Mouse (Mus musculus) lung, adult 2 months (tissue): ENCODE results near the gene Mmp25. TPM values are rescaled to one million over a fixed set of nuclear protein-coding genes. Genes with fewer than 3 reads are reported as not detected.
"Not testable (repeated sequence)": the region's sequence is repeated elsewhere in the genome, so short reads cannot be mapped to it uniquely, and the experiment has no call there.

Source experiments
- DNase-seq: peaks from one replicate; pipeline ENCODE4 v3.0.0; 2022
- H3K4me1 ChIP-seq: fragments of 200-500 bp; 2 replicates; pipeline ENCODE4 v1.6.1; 2011; ENCODE audit warnings: low read length; ENCODE audit not compliant: control insufficient read depth, insufficient read depth
- H3K4me3 ChIP-seq: fragments of 200-500 bp; replicated peaks from 2 replicates; pipeline ENCODE3; 2011; ENCODE audit warnings: low read depth, mild to moderate bottlenecking, control low read depth, low read length; ENCODE audit errors: extremely low read depth
- CTCF ChIP-seq: fragments of 200-500 bp; IDR thresholded peaks from 2 replicates; pipeline ENCODE4 v1.5.1; 2011; ENCODE audit warnings: mild to moderate bottlenecking, low read length, control low read depth; ENCODE audit not compliant: insufficient read depth
- POLR2A ChIP-seq: fragments of 200-500 bp; IDR thresholded peaks from 2 replicates; pipeline ENCODE4 v1.6.1; 2011; ENCODE audit warnings: low read depth, mild to moderate bottlenecking, control low read depth, low read length, borderline replicate concordance; ENCODE audit errors: extremely low read depth
- WGBS: fragments of 180-500 bp; shearing (Covaris S2); methylation state at CpG from one replicate; pipeline ENCODE4 v1.1.7; 2018; 5-methylcytosine and 5-hydroxymethylcytosine counted together
- polyA plus RNA-seq: library from polyadenylated mRNA; depleted of rRNA; stranded (reverse); fragments of >200 nt; gene quantifications from 2 replicates; pipeline ENCODE4 v1.2.3, GENCODE M21; 2012

Mmp25 gene
- polyA plus RNA-seq, 1 experiment: 1.0 TPM

DNA sequence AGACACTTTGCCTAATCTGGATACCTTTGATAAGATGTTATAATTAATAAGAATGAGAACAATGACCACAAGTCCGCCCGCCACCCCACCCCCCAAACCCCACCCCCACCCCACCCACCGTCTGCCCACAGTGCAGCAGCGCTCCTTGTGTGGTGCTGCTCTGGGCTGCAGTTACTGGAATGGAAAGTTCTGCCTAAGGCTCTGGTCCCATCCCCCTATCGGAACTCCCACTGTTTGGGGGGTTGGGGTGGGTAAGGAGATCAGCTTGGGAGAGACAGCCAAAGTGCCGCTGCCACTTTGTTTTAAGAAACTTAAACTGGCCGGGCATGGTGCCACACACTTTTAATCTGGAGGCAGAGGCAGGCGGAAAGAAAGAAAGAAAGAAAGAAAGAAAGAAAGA, 42.0 kb downstream of the Mmp25 start:
- no peak for DNase-seq
- H3K4me3 ChIP-seq: no peak overlapping the region
- TF ChIP-seq POLR2A (no peak), CTCF (no peak)
- no peaks in the 10 kb centered on the region for H3K4me1 ChIP-seq
- WGBS: 50% methylated on average over 8 of the region's 8 CpGs

DNA sequence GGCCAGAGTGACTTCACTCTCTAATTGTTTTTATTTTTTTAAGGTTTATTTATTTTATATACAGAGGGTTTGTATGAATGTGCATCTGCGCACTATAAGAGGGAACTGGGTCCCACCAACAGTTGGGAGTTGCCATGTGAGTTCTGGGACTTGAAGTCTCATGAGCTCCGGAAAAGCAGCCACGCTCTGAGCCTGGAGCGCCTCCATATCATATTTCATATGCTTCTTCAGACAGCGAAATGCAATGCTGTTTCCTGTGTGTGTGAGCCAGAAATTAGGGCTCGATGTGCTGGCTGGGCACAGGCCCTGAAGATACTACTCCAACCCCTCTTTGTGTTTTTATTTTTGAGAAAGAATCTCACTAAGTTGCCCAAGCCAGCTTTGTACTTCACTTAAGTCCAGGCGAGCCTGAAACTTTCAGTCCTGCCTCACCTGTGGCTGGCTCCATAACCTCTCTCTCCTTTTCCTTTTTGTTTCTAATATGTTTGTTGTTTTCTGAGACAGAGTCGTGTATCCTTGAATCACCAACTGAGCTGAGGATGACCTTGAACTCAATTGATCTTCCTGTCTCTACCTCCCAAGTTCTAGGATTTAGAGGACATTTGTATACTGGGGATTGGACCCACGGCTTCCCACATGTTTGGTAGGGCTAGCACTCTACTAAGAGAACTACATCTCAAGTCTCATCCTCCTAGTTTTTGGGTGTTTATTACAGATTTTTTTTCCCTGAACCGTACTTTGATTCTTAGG, 43.1 kb downstream of the Mmp25 start:
- WGBS: 45% methylated on average over 10 of the region's 10 CpGs
- no peak overlapping the region for H3K4me3 ChIP-seq

GRCm38 (mm10) chr17:23600641-23601622, 44.1 kb downstream of the Mmp25 start, which contains the start of gene Zscan10:
Gene Zscan10, plus strand, starts transcription at chr17:23600856.
- Histone ChIP-seq H3K4me3 (no peak within 1 kb of the TSS), H3K4me1 (no peaks in the 10 kb centered on the region)
- TF ChIP-seq POLR2A (no peak), CTCF (no peak)
- 75% methylated on average over 15 of the region's 15 CpGs for WGBS
- no peak for DNase-seq

More for the DNA sequence above, 43.1 kb downstream of the Mmp25 start:
- H3K4me1 ChIP-seq: no peaks in the 10 kb centered on the region
- TF ChIP-seq CTCF: no peak
- no peak for TF ChIP-seq POLR2A
- no peak for DNase-seq

- no peak for DNase-seq
- H3K4me1 ChIP-seq: no peaks in the 10 kb centered on the region
- 20% methylated on average over 7 of the region's 7 CpGs for WGBS
- TF ChIP-seq CTCF (no peak), POLR2A (no peak)
- peak overlapping the region; percentile 71 for H3K4me3 ChIP-seq
Measured at GRCm38 (mm10) chr17:23599605-23600063, 45.4 kb downstream of the Mmp25 start.

DNA sequence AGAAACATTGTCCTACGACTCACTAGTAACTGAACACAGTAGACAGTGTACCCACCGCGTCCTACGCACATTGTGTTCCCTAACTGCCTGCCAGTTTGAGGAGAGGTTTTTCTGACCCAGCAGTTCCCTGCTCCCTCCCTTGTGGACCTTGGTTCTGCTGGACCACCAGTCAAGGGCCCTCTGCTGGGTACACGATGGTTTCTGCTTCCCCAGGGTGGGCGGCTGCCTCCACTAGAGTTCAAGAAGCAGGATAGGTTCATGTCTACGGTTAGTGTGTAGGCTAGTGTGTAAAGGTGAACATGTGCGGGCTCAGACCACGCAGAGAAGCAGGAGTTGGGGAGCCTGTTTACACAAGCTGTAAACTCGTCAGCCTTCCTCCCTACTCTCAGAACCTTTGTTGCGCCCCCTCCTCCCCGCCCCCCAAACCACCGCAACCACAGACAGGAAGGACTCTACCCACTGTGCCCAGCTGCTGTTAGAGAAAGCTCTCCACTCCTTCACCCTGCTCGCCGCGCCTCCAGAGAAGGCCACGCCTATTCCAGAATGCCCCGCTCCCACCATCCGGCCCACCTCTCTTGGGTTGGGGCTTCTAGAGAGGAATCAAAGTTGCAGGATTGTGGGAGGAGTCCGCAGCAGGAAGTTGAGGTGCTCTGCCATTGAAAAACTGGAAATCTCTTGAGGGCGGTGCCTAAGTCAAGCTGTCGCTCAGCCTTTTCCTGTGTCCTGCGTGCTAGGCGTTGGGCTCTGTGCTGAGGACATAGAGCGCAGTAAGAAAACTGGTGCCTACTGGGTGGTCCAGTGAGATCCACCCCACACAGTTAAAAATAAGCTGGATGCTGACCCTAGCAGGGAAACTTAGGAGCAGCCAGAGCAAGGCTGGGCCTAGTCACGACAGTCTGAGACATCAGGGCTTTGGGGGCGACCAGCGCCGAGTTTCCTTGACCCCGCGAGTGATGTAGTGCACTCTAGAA, 46.2 kb downstream of the Mmp25 start, which contains the start of gene Zfp13:
TSS of gene Zfp13 (minus strand) at position 906 of the 971 bp plus-strand sequence.
- TF ChIP-seq POLR2A (peak; percentile 97), CTCF (no peak)
- WGBS: 2% methylated on average over 31 of the region's 31 CpGs
- Histone ChIP-seq H3K4me3 (peak within 1 kb of the TSS; percentile 71), H3K4me1 (no peaks in the 10 kb centered on the region)
- DNase-seq: peak; percentile 73

GRCm38 (mm10) chr17:23595139-23595538, 49.9 kb downstream of the Mmp25 start:
- not testable (repeated sequence) for H3K4me3 ChIP-seq, DNase-seq, H3K4me1 ChIP-seq
- WGBS: 79% methylated on average over 4 of the region's 4 CpGs

DNA sequence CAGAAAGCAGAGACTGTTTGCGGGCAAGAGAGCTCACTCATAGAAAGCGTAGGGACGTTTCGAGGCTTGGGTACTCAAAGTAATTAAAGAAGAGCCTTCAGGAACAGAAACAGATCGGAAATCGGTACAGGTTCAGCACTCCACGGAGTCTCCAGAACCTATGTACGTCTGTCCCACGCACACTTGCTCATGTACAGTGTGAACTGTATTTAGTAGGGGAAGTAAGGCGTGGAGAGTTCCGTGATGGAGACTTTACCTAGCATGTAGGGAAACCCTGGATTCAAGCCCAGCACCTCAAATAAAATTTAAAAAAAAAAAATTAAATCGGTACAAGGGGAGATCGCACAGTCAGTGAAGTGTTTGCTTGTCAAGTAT, 52.2 kb downstream of the Mmp25 start:
- H3K4me3 ChIP-seq: peak overlapping the region; percentile 58
- TF ChIP-seq CTCF (no peak), POLR2A (no peak)
- DNase-seq: no peak
- H3K4me1 ChIP-seq: no peaks in the 10 kb centered on the region
- 6% methylated on average over 13 of the region's 13 CpGs for WGBS

DNA sequence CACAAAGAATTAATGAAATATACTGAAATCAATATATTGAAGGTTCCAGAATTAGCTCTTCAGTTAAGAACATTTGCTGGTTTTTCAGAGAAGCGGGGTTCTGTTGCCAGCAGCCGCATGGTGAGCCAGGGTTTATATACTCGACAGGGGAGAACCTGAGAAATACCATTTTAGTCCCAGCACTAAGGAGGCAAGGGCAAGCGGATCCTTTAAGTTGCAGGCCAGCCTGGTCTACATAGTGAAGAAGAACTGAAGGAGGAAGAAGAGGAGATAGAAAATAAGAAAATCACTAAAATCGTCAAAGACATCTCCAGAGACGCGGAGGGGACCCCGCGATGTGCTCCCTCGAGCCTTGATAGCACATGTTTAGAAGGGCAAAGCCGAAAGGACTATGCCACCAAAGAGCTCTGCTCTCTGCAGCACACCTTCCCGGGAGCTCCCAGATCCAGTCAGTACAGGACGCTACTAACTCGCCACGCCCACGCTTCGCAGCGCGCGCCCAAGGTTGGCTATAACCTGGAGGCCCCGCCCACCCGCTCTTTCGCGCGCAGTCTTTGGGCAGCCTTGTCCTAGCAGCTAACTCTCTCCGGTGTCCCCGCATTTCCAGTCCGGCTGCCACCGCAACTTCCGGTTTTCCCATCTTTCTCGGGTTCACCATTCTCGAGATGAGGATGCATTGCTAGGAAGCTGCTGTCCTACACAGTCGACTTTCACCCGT, 52.7 kb downstream of the Mmp25 start:
- DNase-seq: peak; percentile 90

More for the DNA sequence above, 52.7 kb downstream of the Mmp25 start:
- TF ChIP-seq CTCF: no peak
- TF ChIP-seq POLR2A: peak; percentile 14; the same call in 1 of the 2 replicates
- H3K4me1 ChIP-seq: no peaks in the 10 kb centered on the region
- peak overlapping the region; percentile 58 for H3K4me3 ChIP-seq
- 6% methylated on average over 34 of the region's 34 CpGs for WGBS
